12 mouse cellular contexts compared by ENCODE assay signal in the genomic region with DNA sequence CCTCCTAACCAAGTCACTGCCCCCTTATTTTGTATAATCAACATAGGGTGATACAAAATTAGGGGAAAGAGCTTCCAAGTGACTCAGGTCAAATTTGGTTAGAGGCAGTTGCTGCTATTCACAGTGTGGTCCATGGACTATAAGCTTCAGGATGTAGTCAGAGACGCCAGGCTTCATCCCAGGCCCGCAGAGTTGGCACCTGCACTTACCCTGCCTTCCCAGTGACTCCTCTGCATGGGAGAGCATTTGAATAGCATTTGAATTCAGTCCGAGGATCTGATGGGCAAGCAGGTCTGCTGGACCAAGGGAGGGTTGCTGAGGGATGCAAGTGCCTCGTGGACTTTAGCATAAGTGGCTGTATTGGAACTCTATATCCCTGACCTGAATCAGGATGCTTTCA.
"Had no signal": no experiment of that assay in that cellular context is flagged by ENCODE, and none has a peak within 500 bp of the region (broad histone marks: within the 10 kb centered on the region; RNA-seq: fewer than 3 reads in every experiment).

No protein-coding gene starts in this region.

- DNase-seq: left cerebral cortex, postnatal 4 days; liver; liver, embryonic 13.5 days; liver, postnatal 0 days; lung, adult 18-20 months; lung, adult 2 months; lung, embryonic 14.5 days; lung, postnatal 10 days; lung, postnatal 14 days; lung, postnatal 36 days; lung, postnatal 4 days; midbrain, embryonic 14.5 days had no signal
